Mouse (Mus musculus): Measurements from ENCODE around the gene Ifi206.
"Not testable (repeated sequence)": the region's sequence is repeated elsewhere in the genome, so short reads cannot be mapped to it uniquely, and the experiment has no call there.

DNA sequence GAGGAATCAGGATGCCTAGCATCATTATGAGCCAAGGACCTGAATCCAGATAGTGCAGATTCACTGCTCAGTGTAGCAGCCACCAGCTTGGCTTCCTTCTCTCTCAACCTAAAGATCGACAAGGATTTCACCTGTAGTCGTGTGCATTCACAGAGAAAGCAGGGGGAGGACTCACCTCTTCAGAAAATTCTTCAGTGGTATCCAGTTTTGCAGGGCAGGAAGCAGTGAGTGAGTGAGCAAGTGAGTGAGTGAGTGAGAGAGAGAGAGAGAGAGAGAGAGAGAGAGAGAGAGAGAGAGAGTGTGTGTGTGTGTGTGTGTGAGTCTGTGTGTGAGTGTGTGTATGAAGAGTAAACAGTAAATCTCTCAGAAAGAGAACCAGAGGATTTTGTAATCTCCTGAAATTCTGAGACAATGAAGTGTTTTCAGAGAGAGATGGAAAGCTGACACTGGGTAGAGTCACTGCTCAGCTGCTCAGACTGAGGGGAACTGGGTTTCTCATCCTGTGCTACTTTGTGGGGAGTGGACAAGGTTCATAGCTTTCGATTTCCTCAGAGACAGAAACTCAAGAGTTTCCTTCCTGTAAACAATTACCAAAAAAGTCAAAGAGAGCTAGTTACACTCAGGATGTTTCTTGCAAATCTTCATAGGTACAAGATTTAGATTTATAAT lies at the start of gene Ifi206:
- not testable (repeated sequence) for TF ChIP-seq CTCF, POLR2A (IDR thresholded peaks at IDR 0.05; ENCODE audit: insufficient read depth, low read depth, low read length)

All from olfactory bulb, adult 2 months (tissue).